Mouse (Mus musculus) kidney, postnatal 0 days (tissue): ENCODE results near the gene Tuba1c. TPM values are rescaled to one million over a fixed set of nuclear protein-coding genes. Genes with fewer than 3 reads are reported as not detected.

ENCODE experiments used
- ATAC-seq: fragments of 200-750 bp; cut with Nextera tagmentation; replicated peaks from 2 replicates; pipeline ENCODE4 v1.8.0; 2017; ENCODE audit warnings: low read depth, moderate number of reproducible peaks, moderate TSS enrichment, moderate library complexity; ENCODE audit not compliant: low FRiP score
- DNase-seq: peaks from one replicate; pipeline ENCODE4 v3.0.0-alpha.2; 2016; ENCODE audit warnings: low spot score
- H3K27ac ChIP-seq: fragments of 300-500 bp; sonication (generic); 2 replicates; pipeline ENCODE4 v1.5.1; 2014; ENCODE audit warnings: mild to moderate bottlenecking
- H3K27me3 ChIP-seq: fragments of 300-500 bp; sonication (generic); 2 replicates; pipeline ENCODE4 v1.6.1; 2014; ENCODE audit warnings: low read length, mixed read lengths; ENCODE audit not compliant: insufficient read depth
- H3K36me3 ChIP-seq: fragments of 300-500 bp; sonication (generic); 2 replicates; pipeline ENCODE4 v1.6.1; 2014; ENCODE audit warnings: low read length, mixed read lengths; ENCODE audit not compliant: insufficient read depth
- H3K4me1 ChIP-seq: fragments of 300-500 bp; sonication (generic); replicated peaks from 2 replicates; pipeline ENCODE4 v1.6.1; 2014; ENCODE audit warnings: antibody characterized with exemption, low read length, mixed read lengths; ENCODE audit not compliant: insufficient read depth
- H3K4me2 ChIP-seq: fragments of 300-500 bp; sonication (generic); 2 replicates; pipeline ENCODE4 v1.6.1; 2014; ENCODE audit warnings: mild to moderate bottlenecking, low read length, moderate library complexity, mixed read lengths
- H3K4me3 ChIP-seq: fragments of 300-500 bp; sonication (generic); replicated peaks from 2 replicates; pipeline ENCODE4 v1.5.1; 2014; ENCODE audit warnings: low read depth, low read length
- H3K9ac ChIP-seq: fragments of 300-500 bp; sonication (generic); 2 replicates; pipeline ENCODE4 v1.6.1; 2014; ENCODE audit warnings: low read depth, low read length
- H3K9me3 ChIP-seq: fragments of 300-500 bp; sonication (generic); replicated peaks from 2 replicates; pipeline ENCODE4 v1.6.1; 2016; ENCODE audit warnings: low read length, inconsistent platforms, mixed read lengths
- CTCF ChIP-seq: IDR thresholded peaks from 2 replicates; pipeline ENCODE4 v1.5.1; 2016; ENCODE audit warnings: antibody characterized with exemption, low read depth, mild to moderate bottlenecking, moderate library complexity
- WGBS: fragments of 180-500 bp; shearing (Covaris S2); extraction: QIAGEN DNeasy Blood & Tissue Kit; methylation state at CpG from one replicate; pipeline ENCODE4 v1.1.7; 2014; 5-methylcytosine and 5-hydroxymethylcytosine counted together
- polyA plus RNA-seq: library from polyadenylated mRNA; unstranded; fragments of >200 nt; fragmentation: Nextera tagmentation; extraction: Ambion mirVana; gene quantifications from 2 replicates; pipeline ENCODE4 v1.2.1, GENCODE M21; 2015

The Tuba1c gene
- polyA plus RNA-seq: 170 and 178 TPM in 2 replicates

- 0 out of 2 replicates have a peak, but pooled peaks have one; percentile 10 for TF ChIP-seq CTCF
- Histone ChIP-seq H3K9ac (peak within 1 kb of the TSS; percentile 70), H3K27ac (peak within 1 kb of the TSS; percentile 92), H3K36me3 (peaks cover 5% of the 10 kb centered on the region; the same call in 1 of the 2 replicates), H3K9me3 (no peaks in the 10 kb centered on the region), H3K27me3 (no peaks in the 10 kb centered on the region), H3K4me1 (peaks cover 26% of the 10 kb centered on the region), H3K4me3 (peak within 1 kb of the TSS; percentile 60), H3K4me2 (peak within 1 kb of the TSS; percentile 73)
- under 1% methylated on average over 52 of the region's 52 CpGs for WGBS
- ATAC-seq (peak; percentile 91), DNase-seq (peak; percentile 97)
Measured at GRCm38 (mm10) chr15:99029619-99030584, at the start of gene Tuba1c. TSS of gene Tuba1c (plus strand) at chr15:99029891.

GRCm38 (mm10) chr15:98980012-98980614 lies 49.6 kb upstream of the Tuba1c start:
- WGBS: 46% methylated on average over 7 of the region's 7 CpGs

GRCm38 (mm10) chr15:98982100-98982499 lies 47.6 kb upstream of the Tuba1c start:
- ATAC-seq (no peak), DNase-seq (no peak)
- no peaks in the 10 kb centered on the region for H3K27me3 ChIP-seq
- no peak overlapping the region for H3K4me2 ChIP-seq
- 76% methylated on average over 6 of the region's 6 CpGs for WGBS
- H3K4me3 ChIP-seq: no peak overlapping the region
- no peaks in the 10 kb centered on the region for H3K9me3 ChIP-seq
- TF ChIP-seq CTCF: no peak
- peaks cover 16% of the 10 kb centered on the region for H3K4me1 ChIP-seq
- H3K9ac ChIP-seq: no peak overlapping the region
- no peak overlapping the region for H3K27ac ChIP-seq
- H3K36me3 ChIP-seq: no peaks in the 10 kb centered on the region

More at GRCm38 (mm10) chr15:98980012-98980614, 49.6 kb upstream of the Tuba1c start:
- H3K9ac ChIP-seq: no peak overlapping the region
- no peak overlapping the region for H3K27ac ChIP-seq
- ATAC-seq: no peak
- TF ChIP-seq CTCF: no peak
- no peaks in the 10 kb centered on the region for H3K36me3 ChIP-seq
- no peaks in the 10 kb centered on the region for H3K9me3 ChIP-seq
- DNase-seq: no peak
- peaks cover 17% of the 10 kb centered on the region for H3K4me1 ChIP-seq
- H3K4me3 ChIP-seq: no peak overlapping the region
- no peak overlapping the region for H3K4me2 ChIP-seq
- no peaks in the 10 kb centered on the region for H3K27me3 ChIP-seq

GRCm38 (mm10) chr15:98983431-98984081 lies 46.1 kb upstream of the Tuba1c start:
- no peak for TF ChIP-seq CTCF
- Histone ChIP-seq H3K9me3 (no peaks in the 10 kb centered on the region), H3K4me3 (no peak overlapping the region), H3K27me3 (no peaks in the 10 kb centered on the region), H3K4me1 (peaks cover 8% of the 10 kb centered on the region), H3K4me2 (no peak overlapping the region), H3K27ac (no peak overlapping the region), H3K36me3 (no peaks in the 10 kb centered on the region), H3K9ac (no peak overlapping the region)
- DNase-seq (no peak), ATAC-seq (no peak)
- 60% methylated on average over 16 of the region's 16 CpGs for WGBS

GRCm38 (mm10) chr15:98984681-98985080 lies 45.0 kb upstream of the Tuba1c start:
- Histone ChIP-seq H3K27me3 (no peaks in the 10 kb centered on the region), H3K9ac (no peak overlapping the region), H3K4me2 (peak overlapping the region; percentile 71), H3K36me3 (no peaks in the 10 kb centered on the region), H3K27ac (peak overlapping the region; percentile 97), H3K4me3 (peak overlapping the region; percentile 53; the same call in 1 of the 2 replicates), H3K9me3 (no peaks in the 10 kb centered on the region), H3K4me1 (peaks cover 8% of the 10 kb centered on the region)
- 62% methylated on average over 6 of the region's 6 CpGs for WGBS
- TF ChIP-seq CTCF: no peak
- ATAC-seq (no peak), DNase-seq (no peak)
